Mouse (Mus musculus) left cerebral cortex, adult 2 months (tissue): ENCODE measurements at regions not wholly inside any gene's neighbourhood (a gene's known extent, or its start where the extent isn't known, plus 50 kb on each side); places are given as distances from the start of the nearest gene placed in this dataset.

Experiments
- DNase-seq, 2 experiments: peaks; one replicate each; pipeline ENCODE4 v3.0.0; 2021 to 2022; ENCODE audit warnings: low spot score in 2 of 2, mixed read lengths in 1 of 2; ENCODE audit errors: extremely low spot score in 1 of 2
- H3K27ac ChIP-seq: fragments of 200-600 bp; 2 replicates; pipeline ENCODE4 v1.8.1; 2022
- H3K4me3 ChIP-seq: fragments of 200-600 bp; 2 replicates; pipeline ENCODE4 v1.8.1; 2022
- CTCF ChIP-seq: fragments of 200-600 bp; IDR thresholded peaks from 2 replicates; pipeline ENCODE4 v1.8.1; 2022; ENCODE audit warnings: antibody characterized with exemption, mild to moderate bottlenecking, moderate library complexity
- intact Hi-C: fragments of 180-260 bp; cut with DNase I; formaldehyde crosslinking; loops from one replicate; pipeline ENCODE4 v1.15.1; 2025

GRCm38 (mm10) chr15:62230773-62231172 is 1308.0 kb upstream of the A1bg start:
- H3K27ac ChIP-seq, result no peak overlapping the region
- H3K4me3 ChIP-seq, result no peak overlapping the region
- DNase-seq, result no peak
- TF ChIP-seq CTCF, result no peak
- intact Hi-C loops, result no loop called here

- intact Hi-C loops, result no loop called here
- TF ChIP-seq CTCF, result no peak
- H3K27ac ChIP-seq, result no peak overlapping the region
- no peak overlapping the region for H3K4me3 ChIP-seq
- DNase-seq, result no peak
Observed at GRCm38 (mm10) chr15:62229491-62230283, 1306.9 kb upstream of the A1bg start.

- no peak for DNase-seq
- TF ChIP-seq CTCF, result no peak
- no peak overlapping the region for H3K27ac ChIP-seq
- intact Hi-C loops, result no loop called here
- no peak overlapping the region for H3K4me3 ChIP-seq
Observed at GRCm38 (mm10) chr15:62229023-62229422, 1306.2 kb upstream of the A1bg start.

GRCm38 (mm10) chr15:62224798-62225197 is 1302.0 kb upstream of the A1bg start:
- intact Hi-C loops, result no loop called here
- no peak overlapping the region for H3K27ac ChIP-seq
- H3K4me3 ChIP-seq, result no peak overlapping the region
- TF ChIP-seq CTCF, result no peak
- DNase-seq, result no peak

- intact Hi-C loops, result no loop called here
Observed at GRCm38 (mm10) chr15:62224191-62224590, 1301.4 kb upstream of the A1bg start.

GRCm38 (mm10) chr15:62223156-62223840 is 1300.5 kb upstream of the A1bg start:
- TF ChIP-seq CTCF, result no peak
- intact Hi-C loops, result no loop called here
- no peak for DNase-seq
- Histone ChIP-seq H3K27ac (no peak overlapping the region), H3K4me3 (no peak overlapping the region)

More at GRCm38 (mm10) chr15:62224191-62224590, 1301.4 kb upstream of the A1bg start:
- no peak for TF ChIP-seq CTCF
- no peak for DNase-seq
- H3K27ac ChIP-seq, result no peak overlapping the region
- no peak overlapping the region for H3K4me3 ChIP-seq

GRCm38 (mm10) chr15:62222731-62223130 is 1299.9 kb upstream of the A1bg start:
- no peak for DNase-seq
- Histone ChIP-seq H3K4me3 (no peak overlapping the region), H3K27ac (no peak overlapping the region)
- no peak for TF ChIP-seq CTCF
- intact Hi-C loops, result no loop called here

- no peak for TF ChIP-seq CTCF
- Histone ChIP-seq H3K4me3 (no peak overlapping the region), H3K27ac (no peak overlapping the region)
- DNase-seq, result no peak
- intact Hi-C loops, result no loop called here
Observed at GRCm38 (mm10) chr15:62222201-62222600, 1299.4 kb upstream of the A1bg start.

- intact Hi-C loops, result no loop called here
- H3K4me3 ChIP-seq, result no peak overlapping the region
- no peak for DNase-seq
- no peak overlapping the region for H3K27ac ChIP-seq
- TF ChIP-seq CTCF, result no peak
Observed at GRCm38 (mm10) chr15:62221024-62221819, 1298.4 kb upstream of the A1bg start.

GRCm38 (mm10) chr15:62220620-62221019 is 1297.8 kb upstream of the A1bg start:
- H3K27ac ChIP-seq, result no peak overlapping the region
- no peak for TF ChIP-seq CTCF
- intact Hi-C loops, result no loop called here

GRCm38 (mm10) chr15:62219934-62220540 is 1297.2 kb upstream of the A1bg start:
- no peak for TF ChIP-seq CTCF
- DNase-seq, result no peak
- intact Hi-C loops, result no loop called here
- H3K27ac ChIP-seq, result no peak overlapping the region
- H3K4me3 ChIP-seq, result no peak overlapping the region

More at GRCm38 (mm10) chr15:62220620-62221019, 1297.8 kb upstream of the A1bg start:
- H3K4me3 ChIP-seq, result no peak overlapping the region
- no peak for DNase-seq
